Mouse (Mus musculus) ovary, postnatal 14 days (tissue): ENCODE measurements at regions not wholly inside any gene's neighbourhood (a gene's known extent, or its start where the extent isn't known, plus 50 kb on each side); places are given as distances from the start of the nearest gene placed in this dataset.

Experiments
- DNase-seq: peaks from one replicate; pipeline ENCODE4 v3.0.0; 2022; ENCODE audit warnings: low spot score

DNA sequence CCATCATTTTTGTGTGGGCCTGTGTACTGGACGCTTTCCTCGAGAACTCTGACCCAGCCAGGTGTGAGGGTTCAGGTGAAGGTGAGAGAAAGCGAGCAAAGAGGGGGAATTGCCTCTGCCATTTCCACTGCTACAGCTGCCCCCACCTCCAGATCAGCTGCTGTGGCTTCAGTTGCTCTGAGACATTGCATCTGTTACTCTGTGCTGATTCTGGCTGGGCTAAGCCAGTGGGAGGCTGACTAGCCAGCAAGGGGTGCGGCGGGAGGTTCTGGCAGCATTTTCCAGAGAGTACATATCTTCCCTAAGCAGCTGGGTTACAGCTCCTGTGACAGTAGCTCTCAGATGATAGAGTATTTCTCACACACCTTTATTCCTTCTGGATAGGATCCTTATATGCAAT lies 712.7 kb upstream of the Cdh18 start:
- no peak for DNase-seq

DNA sequence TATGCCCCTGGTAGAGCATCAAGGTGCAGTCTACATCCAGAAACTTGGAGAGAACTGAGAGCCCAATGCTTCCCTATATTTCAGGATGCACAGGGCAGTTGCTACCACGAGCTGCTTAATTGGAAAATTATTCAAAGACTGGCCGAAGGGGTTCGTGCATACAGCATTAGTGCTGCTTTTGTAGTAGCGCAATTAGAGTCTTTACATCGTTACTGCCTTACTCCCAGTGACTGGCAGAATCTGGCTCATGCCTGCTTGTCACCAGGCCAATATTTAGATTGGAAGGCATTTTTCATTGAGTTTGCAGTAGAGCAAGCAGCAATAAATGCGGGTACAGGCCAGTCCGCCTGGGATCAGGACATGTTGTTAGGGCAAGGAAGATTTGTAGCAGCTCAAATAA lies 690.3 kb upstream of the Cdh18 start:
- DNase-seq: no peak

DNA sequence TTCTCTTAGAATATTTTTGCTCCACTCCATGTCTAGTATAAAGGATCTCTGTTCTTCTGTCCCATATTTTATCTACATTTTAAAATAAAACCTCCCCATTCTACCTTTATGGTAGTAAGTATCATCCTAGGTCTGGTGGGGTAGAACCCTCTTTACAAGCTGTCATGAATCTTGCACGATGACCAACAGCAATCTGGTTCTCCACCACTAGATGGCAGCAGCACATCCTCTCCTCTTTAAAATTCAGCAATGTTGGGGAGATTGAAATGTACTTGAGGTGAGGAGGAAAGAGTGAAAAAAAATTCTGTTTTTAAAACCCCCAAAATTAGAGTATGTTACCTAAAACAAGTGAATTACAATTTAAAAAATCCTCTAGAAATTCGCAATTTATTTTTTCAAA lies 663.6 kb upstream of the Cdh18 start:
- peak; percentile 25 for DNase-seq
